Mouse (Mus musculus) MEL (cell line): ENCODE measurements at regions not wholly inside any gene's neighbourhood (a gene's known extent, or its start where the extent isn't known, plus 50 kb on each side); places are given as distances from the start of the nearest gene placed in this dataset.
"Not testable (repeated sequence)": the region's sequence is repeated elsewhere in the genome, so short reads cannot be mapped to it uniquely, and the experiment has no call there.

ENCODE experiments used
- CTCF ChIP-seq, 3 experiments: IDR thresholded peaks in 2 of 3; conservative IDR thresholded peaks in 1 of 3; 2 replicates each; pipeline ENCODE4 v1.5.1; 2011 to 2012; ENCODE audit warnings: low read length in 3 of 3, low read depth in 2 of 3, mild to moderate bottlenecking in 2 of 3, improper control_type of control experiment in 1 of 3, inconsistent platforms in 1 of 3, mixed read lengths in 1 of 3, moderate library complexity in 1 of 3; ENCODE audit not compliant: control insufficient read depth in 1 of 3, insufficient read depth in 1 of 3, poor library complexity in 1 of 3, severe bottlenecking in 1 of 3
- EP300 ChIP-seq, 2 experiments: IDR thresholded peaks; 2 replicates each; pipeline ENCODE4 v1.6.1; 2011; ENCODE audit warnings: improper control_type of control experiment in 2 of 2, low read length in 2 of 2, low read depth in 1 of 2, mild to moderate bottlenecking in 1 of 2
- GATA1 ChIP-seq: IDR thresholded peaks from 2 replicates; pipeline ENCODE4 v1.6.1; 2011; ENCODE audit warnings: low read depth, low read length, improper control_type of control experiment
- MAX ChIP-seq: IDR thresholded peaks from 2 replicates; pipeline ENCODE4 v1.6.1; 2011; ENCODE audit warnings: low read length, improper control_type of control experiment
- MAZ ChIP-seq: IDR thresholded peaks from 2 replicates; pipeline ENCODE4 v1.6.1; 2012; ENCODE audit warnings: low read depth, mild to moderate bottlenecking, inconsistent platforms, low read length, improper control_type of control experiment
- MEF2A ChIP-seq: IDR thresholded peaks from 2 replicates; pipeline ENCODE4 v1.6.1; 2014; ENCODE audit warnings: low read depth, mild to moderate bottlenecking, inconsistent platforms, low read length, improper control_type of control experiment; ENCODE audit not compliant: poor library complexity, insufficient replicate concordance, severe bottlenecking; ENCODE audit errors: extremely low read depth
- NELFE ChIP-seq: IDR thresholded peaks from 2 replicates; pipeline ENCODE4 v1.6.1; 2011; ENCODE audit warnings: low read depth, low read length, improper control_type of control experiment
- POLR2A ChIP-seq, 2 experiments: IDR thresholded peaks; 2 replicates each; pipeline ENCODE4 v1.6.1; 2011 to 2012; ENCODE audit warnings: low read length in 2 of 2, mild to moderate bottlenecking in 2 of 2, control low read depth in 1 of 2, improper control_type of control experiment in 1 of 2, low read depth in 1 of 2, moderate library complexity in 1 of 2; ENCODE audit not compliant: control insufficient read depth in 1 of 2, insufficient read depth in 1 of 2, poor library complexity in 1 of 2
- USF1 ChIP-seq: IDR thresholded peaks from 2 replicates; pipeline ENCODE4 v1.6.1; 2014; ENCODE audit warnings: low read depth, mild to moderate bottlenecking, inconsistent platforms, low read length, improper control_type of control experiment, moderate library complexity
- ZC3H11A ChIP-seq: IDR thresholded peaks from 2 replicates; pipeline ENCODE4 v1.6.1; 2012; ENCODE audit warnings: low read depth, mild to moderate bottlenecking, inconsistent platforms, low read length, improper control_type of control experiment
- ZMIZ1 ChIP-seq: IDR thresholded peaks from 2 replicates; pipeline ENCODE4 v1.6.1; 2012; ENCODE audit warnings: low read depth, mild to moderate bottlenecking, inconsistent platforms, low read length, improper control_type of control experiment, moderate library complexity
- ZNF384 ChIP-seq: IDR thresholded peaks from 2 replicates; pipeline ENCODE4 v1.6.1; 2012; ENCODE audit warnings: low read depth, mild to moderate bottlenecking, inconsistent platforms, low read length, improper control_type of control experiment

GRCm38 (mm10) chr5:151724403-151724802 is 73.4 kb upstream of the Rfc3 start:
- TF ChIP-seq CTCF (IDR thresholded peaks at IDR 0.05 in 2 of 3, conservative IDR thresholded peaks at IDR 0.05 in 1 of 3; ENCODE audit: control insufficient read depth in 1 of 3, insufficient read depth in 1 of 3, low read depth in 2 of 3, low read length in 3 of 3, poor library complexity in 1 of 3, severe bottlenecking in 1 of 3); MEF2A; EP300 (IDR thresholded peaks at IDR 0.05; ENCODE audit: low read depth in 1 of 2, low read length in 2 of 2); ZMIZ1; NELFE; ZNF384; MAZ; POLR2A (IDR thresholded peaks at IDR 0.05; ENCODE audit: control insufficient read depth in 1 of 2, insufficient read depth in 1 of 2, low read depth in 1 of 2, low read length in 2 of 2, poor library complexity in 1 of 2); GATA1; USF1; MAX; ZC3H11A: not testable (repeated sequence)
